Mouse (Mus musculus): ENCODE results near the gene Stxbp6. TPM values are rescaled to one million over a fixed set of nuclear protein-coding genes. Genes with fewer than 3 reads are reported as not detected.

Stxbp6 gene
- polyA plus RNA-seq, 1 experiment: 6.1 TPM

DNA sequence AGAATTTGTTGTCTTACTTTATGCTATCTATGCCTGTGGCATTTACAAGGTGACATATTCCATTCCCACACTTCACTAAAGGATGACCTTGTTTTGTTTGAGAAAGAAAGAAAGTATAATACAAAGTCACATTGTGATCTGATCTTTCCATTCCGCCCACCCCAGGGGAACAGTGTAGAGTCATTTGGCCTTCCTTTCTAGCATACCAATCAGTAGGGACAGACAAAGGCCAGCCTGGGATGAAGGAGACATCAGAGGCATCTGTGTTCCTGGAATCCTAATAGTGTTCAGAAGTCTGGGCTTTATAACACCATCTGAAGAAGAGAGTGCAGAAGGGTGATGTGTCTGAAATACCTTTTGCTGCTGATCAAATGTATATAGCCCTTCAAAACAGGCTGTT is 178.0 kb downstream of the Stxbp6 start:
- TF ChIP-seq POLR2A (IDR thresholded peaks at IDR 0.05; ENCODE audit: control insufficient read depth, low read depth, low read length) (no peak), CTCF (IDR thresholded peaks at IDR 0.05; ENCODE audit: control insufficient read depth, insufficient read depth, insufficient replicate concordance, low read depth, low read length) (no peak)
- Histone ChIP-seq H3K27me3 (ENCODE audit: control insufficient read depth, insufficient read depth, low read length) (no peaks in the 10 kb centered on the region), H3K4me3 (ENCODE audit: control insufficient read depth, low read depth, low read length) (no peak overlapping the region), H3K36me3 (ENCODE audit: control insufficient read depth, insufficient read depth, low read length) (no peaks in the 10 kb centered on the region), H3K4me1 (ENCODE audit: control insufficient read depth, insufficient read depth, low read length) (no peaks in the 10 kb centered on the region), H3K27ac (ENCODE audit: control insufficient read depth, insufficient read depth, low read depth, low read length) (no peak overlapping the region)

DNA sequence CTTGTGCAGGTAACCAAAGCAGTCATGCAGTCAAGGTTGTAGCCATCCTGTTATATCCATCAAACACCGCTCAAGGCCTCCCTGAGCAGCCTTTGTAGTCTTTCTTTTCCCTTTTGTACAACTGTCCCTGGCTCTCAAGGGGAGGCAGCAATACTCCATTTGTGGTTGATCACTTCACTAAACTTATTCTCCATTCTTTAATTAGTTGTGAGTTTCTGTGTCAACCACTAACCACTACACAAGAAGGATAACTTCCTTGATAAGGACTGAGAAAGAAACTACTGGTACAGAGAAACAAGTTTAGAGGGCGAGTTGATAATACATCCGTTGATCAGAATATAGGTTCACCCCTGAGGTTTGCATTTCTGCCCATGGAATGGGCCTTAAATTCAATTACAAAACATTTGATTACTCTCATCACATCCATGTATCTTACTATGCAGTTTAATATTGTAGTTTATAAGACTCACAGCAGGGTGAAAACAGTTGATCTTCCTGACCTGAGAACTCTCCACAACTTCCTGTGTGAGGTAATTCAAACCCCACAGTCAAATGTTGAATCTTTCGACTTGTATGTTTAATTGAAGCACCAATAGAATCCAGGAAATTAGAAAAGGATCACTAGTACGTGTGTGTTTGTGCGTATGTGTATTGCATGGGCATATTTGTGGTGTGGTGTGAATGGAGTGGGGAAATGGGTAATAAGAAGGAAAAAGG is 184.7 kb downstream of the Stxbp6 start:
- H3K4me3 ChIP-seq (ENCODE audit: control insufficient read depth, low read depth, low read length): no peak overlapping the region

DNA sequence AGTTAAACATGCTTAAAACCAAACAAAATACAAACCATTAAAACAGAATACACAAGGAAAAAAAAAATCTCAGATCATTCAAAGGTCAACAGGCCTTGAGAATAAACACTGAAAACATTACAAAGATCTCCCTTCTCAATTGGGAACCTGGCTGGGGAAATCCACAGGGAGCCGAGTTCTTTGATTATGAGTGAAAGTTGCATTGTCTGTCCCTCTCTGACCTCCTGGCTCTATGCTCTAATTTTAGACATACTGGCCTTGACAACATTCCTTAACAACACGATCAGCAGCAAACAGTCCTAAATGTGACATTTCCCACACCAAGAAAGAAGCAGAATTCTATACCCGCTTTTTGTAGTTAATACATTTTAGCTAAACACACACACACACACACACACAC is 187.7 kb downstream of the Stxbp6 start:
- no peak overlapping the region for H3K27ac ChIP-seq (ENCODE audit: control insufficient read depth, insufficient read depth, low read depth, low read length)
- H3K4me3 ChIP-seq (ENCODE audit: control insufficient read depth, low read depth, low read length): no peak overlapping the region
- no peak for TF ChIP-seq POLR2A (IDR thresholded peaks at IDR 0.05; ENCODE audit: control insufficient read depth, low read depth, low read length)
- no peak for TF ChIP-seq CTCF (IDR thresholded peaks at IDR 0.05; ENCODE audit: control insufficient read depth, insufficient read depth, insufficient replicate concordance, low read depth, low read length)
- H3K36me3 ChIP-seq (ENCODE audit: control insufficient read depth, insufficient read depth, low read length): no peaks in the 10 kb centered on the region
- H3K4me1 ChIP-seq (ENCODE audit: control insufficient read depth, insufficient read depth, low read length): no peaks in the 10 kb centered on the region
- H3K27me3 ChIP-seq (ENCODE audit: control insufficient read depth, insufficient read depth, low read length): no peaks in the 10 kb centered on the region

More for the DNA sequence above, 184.7 kb downstream of the Stxbp6 start:
- Histone ChIP-seq H3K27me3 (ENCODE audit: control insufficient read depth, insufficient read depth, low read length) (no peaks in the 10 kb centered on the region), H3K36me3 (ENCODE audit: control insufficient read depth, insufficient read depth, low read length) (no peaks in the 10 kb centered on the region), H3K27ac (ENCODE audit: control insufficient read depth, insufficient read depth, low read depth, low read length) (no peak overlapping the region), H3K4me1 (ENCODE audit: control insufficient read depth, insufficient read depth, low read length) (no peaks in the 10 kb centered on the region)
- no peak for TF ChIP-seq CTCF (IDR thresholded peaks at IDR 0.05; ENCODE audit: control insufficient read depth, insufficient read depth, insufficient replicate concordance, low read depth, low read length)
- no peak for TF ChIP-seq POLR2A (IDR thresholded peaks at IDR 0.05; ENCODE audit: control insufficient read depth, low read depth, low read length)

DNA sequence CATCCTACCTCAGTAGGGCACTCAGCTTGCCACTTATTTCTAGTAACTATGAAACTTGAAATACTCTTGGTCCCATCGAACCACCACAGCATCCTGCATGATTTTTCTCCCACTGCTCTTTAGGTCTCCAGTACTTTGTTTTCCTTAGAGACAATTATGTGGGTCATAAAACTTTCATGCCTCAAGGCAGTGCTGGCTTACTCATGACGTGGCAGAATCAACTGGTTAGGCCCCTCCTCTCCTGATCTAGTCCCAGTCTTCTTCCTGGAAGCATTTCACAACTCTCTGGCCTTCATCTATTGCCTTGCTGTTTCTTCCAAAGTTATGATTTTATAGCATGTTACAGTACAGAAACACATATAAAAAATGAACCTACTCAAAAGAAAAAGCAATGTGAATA is 201.8 kb downstream of the Stxbp6 start:
- TF ChIP-seq CTCF (IDR thresholded peaks at IDR 0.05; ENCODE audit: control insufficient read depth, insufficient read depth, insufficient replicate concordance, low read depth, low read length) (no peak), POLR2A (IDR thresholded peaks at IDR 0.05; ENCODE audit: control insufficient read depth, low read depth, low read length) (no peak)
- Histone ChIP-seq H3K4me1 (ENCODE audit: control insufficient read depth, insufficient read depth, low read length) (no peaks in the 10 kb centered on the region), H3K27me3 (ENCODE audit: control insufficient read depth, insufficient read depth, low read length) (no peaks in the 10 kb centered on the region), H3K4me3 (ENCODE audit: control insufficient read depth, low read depth, low read length) (no peak overlapping the region), H3K36me3 (ENCODE audit: control insufficient read depth, insufficient read depth, low read length) (no peaks in the 10 kb centered on the region), H3K27ac (ENCODE audit: control insufficient read depth, insufficient read depth, low read depth, low read length) (no peak overlapping the region)

- no peak overlapping the region for H3K4me3 ChIP-seq (ENCODE audit: control insufficient read depth, low read depth, low read length)
- H3K27me3 ChIP-seq (ENCODE audit: control insufficient read depth, insufficient read depth, low read length): no peaks in the 10 kb centered on the region
- no peaks in the 10 kb centered on the region for H3K4me1 ChIP-seq (ENCODE audit: control insufficient read depth, insufficient read depth, low read length)
- H3K27ac ChIP-seq (ENCODE audit: control insufficient read depth, insufficient read depth, low read depth, low read length): no peak overlapping the region
- no peak for TF ChIP-seq CTCF (IDR thresholded peaks at IDR 0.05; ENCODE audit: control insufficient read depth, insufficient read depth, insufficient replicate concordance, low read depth, low read length)
- TF ChIP-seq POLR2A (IDR thresholded peaks at IDR 0.05; ENCODE audit: control insufficient read depth, low read depth, low read length): no peak
- no peaks in the 10 kb centered on the region for H3K36me3 ChIP-seq (ENCODE audit: control insufficient read depth, insufficient read depth, low read length)
Measured at GRCm38 (mm10) chr12:44865442-44865841, 209.1 kb downstream of the Stxbp6 start.

DNA sequence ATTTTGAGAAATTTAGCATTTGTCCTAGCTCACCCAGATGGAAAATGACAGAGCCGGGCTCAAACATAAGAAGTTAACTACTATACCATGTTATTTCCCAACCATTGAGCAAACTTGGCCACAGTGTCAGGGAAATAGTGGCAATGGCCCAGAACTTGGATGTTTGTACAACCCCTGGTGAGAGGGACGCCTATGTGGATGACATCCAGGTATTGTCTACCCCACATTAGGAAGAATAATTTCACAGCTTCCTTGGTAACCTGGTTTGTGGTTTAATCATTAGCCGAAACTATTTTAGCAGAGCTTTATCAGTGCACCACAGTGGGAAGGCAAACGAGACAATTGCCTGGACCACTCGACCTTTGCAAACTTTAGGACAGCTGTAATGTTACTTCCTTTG is 215.1 kb downstream of the Stxbp6 start:
- TF ChIP-seq CTCF (IDR thresholded peaks at IDR 0.05; ENCODE audit: control insufficient read depth, insufficient read depth, insufficient replicate concordance, low read depth, low read length) (no peak), POLR2A (IDR thresholded peaks at IDR 0.05; ENCODE audit: control insufficient read depth, low read depth, low read length) (no peak)
- Histone ChIP-seq H3K4me1 (ENCODE audit: control insufficient read depth, insufficient read depth, low read length) (no peaks in the 10 kb centered on the region), H3K27ac (ENCODE audit: control insufficient read depth, insufficient read depth, low read depth, low read length) (no peak overlapping the region), H3K4me3 (ENCODE audit: control insufficient read depth, low read depth, low read length) (no peak overlapping the region), H3K36me3 (ENCODE audit: control insufficient read depth, insufficient read depth, low read length) (no peaks in the 10 kb centered on the region), H3K27me3 (ENCODE audit: control insufficient read depth, insufficient read depth, low read length) (no peaks in the 10 kb centered on the region)

GRCm38 (mm10) chr12:44858110-44858885 is 216.2 kb downstream of the Stxbp6 start:
- no peak for TF ChIP-seq CTCF (IDR thresholded peaks at IDR 0.05; ENCODE audit: control insufficient read depth, insufficient read depth, insufficient replicate concordance, low read depth, low read length)
- no peak for TF ChIP-seq POLR2A (IDR thresholded peaks at IDR 0.05; ENCODE audit: control insufficient read depth, low read depth, low read length)
- H3K27me3 ChIP-seq (ENCODE audit: control insufficient read depth, insufficient read depth, low read length): no peaks in the 10 kb centered on the region

More at GRCm38 (mm10) chr12:44858110-44858885, 216.2 kb downstream of the Stxbp6 start:
- Histone ChIP-seq H3K4me3 (ENCODE audit: control insufficient read depth, low read depth, low read length) (no peak overlapping the region), H3K4me1 (ENCODE audit: control insufficient read depth, insufficient read depth, low read length) (no peaks in the 10 kb centered on the region), H3K36me3 (ENCODE audit: control insufficient read depth, insufficient read depth, low read length) (no peaks in the 10 kb centered on the region), H3K27ac (ENCODE audit: control insufficient read depth, insufficient read depth, low read depth, low read length) (no peak overlapping the region)

Data from testis, adult 2 months (tissue).